Mouse (Mus musculus) left cerebral cortex, adult 2 months (tissue): ENCODE measurements around the gene Vwde. TPM values are rescaled to one million over a fixed set of nuclear protein-coding genes. Genes with fewer than 3 reads are reported as not detected.
A peak's percentile ranks its signal among the peaks of the same experiment; 100 is the strongest.

Experiments
- DNase-seq, 2 experiments: peaks; one replicate each; pipeline ENCODE4 v3.0.0; 2021 to 2022; ENCODE audit warnings: low spot score in 2 of 2, mixed read lengths in 1 of 2; ENCODE audit errors: extremely low spot score in 1 of 2
- H3K27ac ChIP-seq: fragments of 200-600 bp; 2 replicates; pipeline ENCODE4 v1.8.1; 2022
- H3K4me3 ChIP-seq: fragments of 200-600 bp; 2 replicates; pipeline ENCODE4 v1.8.1; 2022
- CTCF ChIP-seq: fragments of 200-600 bp; IDR thresholded peaks from 2 replicates; pipeline ENCODE4 v1.8.1; 2022; ENCODE audit warnings: antibody characterized with exemption, mild to moderate bottlenecking, moderate library complexity
- intact Hi-C: fragments of 180-260 bp; cut with DNase I; formaldehyde crosslinking; loops from one replicate; pipeline ENCODE4 v1.15.1; 2025
- long read RNA-seq, 2 experiments: library from polyadenylated mRNA; stranded (forward); transcript quantifications; one replicate each; pipeline ENCODE4 v2.0.0; 2021; ENCODE audit warnings: borderline mapping rate in 2 of 2
- total RNA-seq, 2 experiments: library from RNA; stranded (reverse); gene quantifications; 2 replicates each; pipeline ENCODE4 v1.2.3; 2021

The Vwde gene
- not detected for total RNA-seq
- long read RNA-seq, experiment 1: 0 reads
- long read RNA-seq, experiment 2: 0 reads

DNA sequence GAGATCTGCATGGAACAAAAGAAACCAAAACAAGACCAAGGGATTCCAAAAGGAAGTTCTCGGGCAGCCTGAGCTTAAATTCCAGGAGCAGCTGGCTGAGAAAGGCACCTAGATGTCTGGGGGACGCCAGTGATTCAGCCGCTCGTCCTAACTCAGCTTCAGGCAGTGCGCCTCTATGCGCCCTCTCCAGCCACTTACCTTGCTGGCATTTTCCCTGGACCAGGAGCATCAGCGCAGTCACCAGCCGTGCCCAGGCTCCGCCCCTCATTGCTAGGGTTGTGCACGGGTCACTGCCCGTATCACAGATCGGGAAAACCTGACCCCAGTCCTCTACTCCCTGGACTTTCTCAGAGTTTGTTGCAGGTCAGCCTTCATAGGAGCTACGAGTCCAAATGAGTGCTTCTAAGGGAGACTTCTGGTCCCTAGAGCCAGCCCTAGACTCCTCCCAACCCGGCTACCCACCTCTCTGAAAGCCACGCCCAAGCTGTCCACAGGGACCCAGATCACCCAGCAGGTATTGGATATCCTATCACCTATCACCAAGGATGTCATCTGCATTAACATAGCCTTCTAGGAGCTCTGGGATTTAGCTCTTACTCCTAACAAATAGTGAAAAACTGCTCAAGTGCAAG lies at the start of gene Vwde:
Gene Vwde (minus strand): TSS at position 370 of the 632 bp plus-strand sequence.
- Histone ChIP-seq H3K4me3 (peak within 1 kb of the TSS; percentile 4), H3K27ac (no peak within 1 kb of the TSS)
- intact Hi-C loops: no loop called here
- no peak for TF ChIP-seq CTCF
- DNase-seq: no peak

GRCm38 (mm10) chr6:13255341-13255740 lies 30.6 kb upstream of the Vwde start:
- H3K27ac ChIP-seq: no peak overlapping the region
- TF ChIP-seq CTCF: no peak
- H3K4me3 ChIP-seq: no peak overlapping the region
- DNase-seq: no peak
- intact Hi-C loops: no loop called here

DNA sequence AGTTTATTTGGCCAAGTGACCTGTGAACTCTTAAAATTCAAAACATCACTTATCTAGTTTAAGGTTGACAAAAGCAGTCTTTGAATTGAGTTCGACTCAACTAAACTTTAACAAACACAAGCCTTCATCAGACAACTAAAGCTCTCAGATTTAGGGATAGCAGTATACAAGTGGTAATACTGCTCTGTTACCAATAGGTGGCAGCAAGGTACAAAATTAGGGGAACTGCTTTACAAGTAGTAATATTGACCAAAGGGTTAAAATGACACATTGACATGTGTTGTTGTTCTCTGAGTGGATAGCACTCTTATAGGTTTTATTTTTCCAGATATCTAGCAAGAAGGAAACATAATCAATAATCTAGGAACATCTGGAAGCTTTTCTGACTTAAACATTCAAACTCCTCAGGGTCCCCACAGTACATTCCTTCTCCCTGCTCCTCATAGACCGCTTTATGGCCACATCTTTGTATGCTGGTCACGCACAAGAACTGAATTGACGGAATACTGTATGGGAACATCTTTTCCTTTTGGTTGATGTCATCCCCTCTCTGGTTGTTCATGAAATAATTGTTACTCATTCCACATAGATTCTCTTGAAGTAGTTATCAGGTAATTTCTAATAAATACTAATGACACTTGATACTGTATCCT lies 23.7 kb upstream of the Vwde start:
- peak; percentile 69 for TF ChIP-seq CTCF
- H3K4me3 ChIP-seq: no peak overlapping the region
- intact Hi-C loops: no loop called here
- no peak overlapping the region for H3K27ac ChIP-seq
- DNase-seq: no peak

GRCm38 (mm10) chr6:13206157-13206556 lies 18.6 kb downstream of the Vwde start:
- no peak for TF ChIP-seq CTCF

DNA sequence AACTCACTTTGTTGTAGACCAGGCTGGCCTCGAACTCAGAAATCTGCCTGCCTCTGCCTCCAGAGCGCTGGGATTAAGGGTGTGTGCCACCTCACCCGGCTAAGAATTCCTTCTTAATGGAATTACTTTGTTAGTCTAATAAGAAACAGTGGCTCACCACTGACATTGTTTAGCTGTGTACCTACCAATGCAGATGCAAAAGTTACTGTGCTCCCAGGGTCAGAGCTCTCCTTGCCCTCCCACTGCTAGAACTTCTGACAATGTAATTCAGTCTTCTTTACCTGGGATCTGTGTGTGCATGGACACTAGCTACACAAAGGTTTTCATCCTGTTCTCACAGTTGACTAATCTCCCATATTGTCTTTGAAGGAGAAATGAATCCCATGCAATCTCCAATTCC lies 27.3 kb downstream of the Vwde start:
- intact Hi-C loops: no loop called here
- H3K27ac ChIP-seq: no peak overlapping the region
- no peak overlapping the region for H3K4me3 ChIP-seq
- DNase-seq: no peak
- no peak for TF ChIP-seq CTCF

More at GRCm38 (mm10) chr6:13206157-13206556, 18.6 kb downstream of the Vwde start:
- Histone ChIP-seq H3K27ac (no peak overlapping the region), H3K4me3 (no peak overlapping the region)
- DNase-seq: no peak
- intact Hi-C loops: no loop called here

GRCm38 (mm10) chr6:13186836-13187235 lies 37.9 kb downstream of the Vwde start:
- no peak for TF ChIP-seq CTCF
- DNase-seq: no peak
- Histone ChIP-seq H3K4me3 (no peak overlapping the region), H3K27ac (no peak overlapping the region)
- intact Hi-C loops: no loop called here

- no peak for TF ChIP-seq CTCF
- no peak overlapping the region for H3K4me3 ChIP-seq
- no peak overlapping the region for H3K27ac ChIP-seq
- DNase-seq: no peak
- intact Hi-C loops: no loop called here
Measured at GRCm38 (mm10) chr6:13180061-13180460, 44.7 kb downstream of the Vwde start.

GRCm38 (mm10) chr6:13169459-13170150 lies 55.2 kb downstream of the Vwde start:
- DNase-seq: no peak
- Histone ChIP-seq H3K4me3 (no peak overlapping the region), H3K27ac (no peak overlapping the region)
- TF ChIP-seq CTCF: no peak
- intact Hi-C loops: no loop called here

DNA sequence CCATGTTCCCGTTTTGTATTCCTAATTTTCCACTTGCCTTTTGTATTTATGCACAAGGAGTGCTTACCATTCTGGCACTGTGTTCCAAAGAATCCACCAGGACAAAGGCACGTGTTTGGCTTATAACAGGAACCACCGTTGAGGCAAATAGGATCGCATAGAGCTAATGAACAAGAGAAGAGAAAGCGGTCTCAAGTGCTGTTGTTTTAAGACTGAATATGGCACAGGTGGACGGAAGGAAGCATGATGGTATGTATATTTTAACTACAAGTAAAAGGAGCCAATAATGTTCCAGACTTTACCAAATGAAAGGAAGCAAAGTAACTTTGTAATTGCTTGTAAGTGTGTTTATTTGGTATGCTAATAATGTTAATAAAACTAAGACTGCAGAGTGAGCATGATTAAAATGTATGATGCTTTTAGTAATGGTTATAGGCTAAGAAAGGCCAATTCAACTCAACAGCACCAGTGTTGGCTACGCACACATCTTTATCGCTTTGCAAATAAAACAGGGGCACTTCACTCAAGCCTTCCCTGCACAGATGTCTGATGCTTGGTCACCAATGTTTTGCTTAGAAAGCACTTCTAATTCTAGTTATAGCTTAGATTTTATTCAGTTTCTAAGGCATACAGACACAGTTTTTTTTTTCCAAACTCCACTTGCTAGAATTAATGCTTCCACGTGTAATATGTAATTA lies 58.4 kb downstream of the Vwde start:
- intact Hi-C loops: no loop called here
- no peak for DNase-seq
- Histone ChIP-seq H3K4me3 (no peak overlapping the region), H3K27ac (no peak overlapping the region)
- no peak for TF ChIP-seq CTCF

DNA sequence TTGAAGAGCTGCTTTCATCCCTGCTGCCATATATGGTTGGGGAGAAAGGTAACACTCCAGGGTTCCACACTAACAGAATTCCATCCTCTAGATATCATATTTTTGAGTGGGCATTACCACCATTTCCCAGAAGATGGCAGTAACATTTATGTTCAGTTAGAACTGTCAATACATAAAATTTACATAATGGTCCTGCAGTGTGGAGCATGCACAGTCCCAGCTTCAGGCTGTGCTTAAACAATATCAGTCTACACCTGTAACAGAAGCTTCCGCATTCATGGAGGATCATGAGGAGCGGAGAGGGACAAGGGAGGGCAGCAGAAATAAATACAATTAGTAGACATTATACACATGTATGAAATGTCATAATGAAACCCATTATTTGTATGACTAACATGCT lies 65.3 kb downstream of the Vwde start:
- no peak overlapping the region for H3K27ac ChIP-seq
- DNase-seq: no peak
- no peak overlapping the region for H3K4me3 ChIP-seq
- TF ChIP-seq CTCF: peak; percentile 48
- intact Hi-C loops: loop anchor here (5.0 kb wide), 1 partner anchor 123 kb away; no protein-coding TSS in a partner anchor

GRCm38 (mm10) chr6:13153888-13154697 lies 70.7 kb downstream of the Vwde start:
- no peak for DNase-seq
- no peak overlapping the region for H3K4me3 ChIP-seq
- intact Hi-C loops: loop anchor here (2.0 kb wide), 3 partner anchors 401 to 839 kb away; no protein-coding TSS in a partner anchor
- TF ChIP-seq CTCF: no peak
- no peak overlapping the region for H3K27ac ChIP-seq
